Mouse (Mus musculus): ENCODE results near the gene Cct5. TPM values are rescaled to one million over a fixed set of nuclear protein-coding genes. Genes with fewer than 3 reads are reported as not detected.

The Cct5 gene
- polyA plus RNA-seq (2014; fragmentation: Illumina TruSeq; extraction: RNeasy Lipid Tissue Mini Kit (QIAGEN cat#74804); ENCODE audit: low replicate concordance) = 41.2 TPM

DNA sequence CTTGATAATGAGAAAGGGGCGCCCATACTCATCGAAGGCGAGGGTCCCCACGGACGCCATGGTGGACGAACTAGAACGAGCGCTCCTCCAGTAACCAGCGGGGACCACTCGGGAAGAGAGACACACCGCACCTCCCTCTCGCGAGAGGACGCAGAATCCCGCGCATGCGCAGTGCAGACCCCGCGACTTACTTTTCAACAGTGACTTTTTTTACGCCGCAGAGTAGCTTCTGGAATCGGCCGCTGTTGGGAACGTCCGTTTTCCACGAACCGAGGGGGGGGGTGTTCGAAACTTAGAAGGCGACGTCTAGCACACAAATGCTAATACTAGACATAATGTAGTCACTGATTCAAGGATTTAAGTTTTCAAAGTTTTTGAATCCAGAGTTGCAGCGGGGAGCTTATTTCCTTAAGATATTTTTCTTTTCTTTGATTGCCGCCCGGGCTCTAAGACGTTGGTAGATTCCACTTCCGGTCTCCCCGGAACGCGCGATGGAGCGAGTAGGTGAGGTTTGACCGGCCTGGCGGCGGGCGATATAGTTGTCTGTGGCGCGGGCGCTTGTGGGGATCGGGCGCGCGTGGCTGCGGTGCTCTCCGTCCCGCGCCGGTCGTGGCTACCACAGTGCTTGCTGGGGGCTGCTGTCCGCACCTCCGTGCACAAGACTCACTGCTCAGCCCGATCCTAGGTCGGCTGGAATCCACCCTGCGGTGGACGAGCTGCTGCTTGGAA, at the start of gene Cct5, which contains the start of gene Fam173b:
Gene Cct5, minus strand, starts transcription at position 159 of the 729 bp plus-strand sequence.
Gene Fam173b, plus strand, starts transcription at position 207 of the 729 bp plus-strand sequence.

GRCm38 (mm10) chr15:31565184-31565583, 36.4 kb downstream of the Cct5 start, which contains the start of gene Cmbl:
Cmbl (plus strand) TSS chr15:31565389.

Other genes starting within 250 kb of the Cct5 start
- gene Ankrd33b, start 234.1 kb downstream of the Cct5 start, polyA plus RNA-seq (2014; fragmentation: Illumina TruSeq; extraction: RNeasy Lipid Tissue Mini Kit (QIAGEN cat#74804); ENCODE audit: low replicate concordance) = 0.45 TPM
- gene Ropn1l, start 148.1 kb downstream of the Cct5 start, polyA plus RNA-seq (2014; fragmentation: Illumina TruSeq; extraction: RNeasy Lipid Tissue Mini Kit (QIAGEN cat#74804); ENCODE audit: low replicate concordance) = not detected
- gene March6, start 70.8 kb downstream of the Cct5 start, polyA plus RNA-seq (2014; fragmentation: Illumina TruSeq; extraction: RNeasy Lipid Tissue Mini Kit (QIAGEN cat#74804); ENCODE audit: low replicate concordance) = 194 TPM
- 182 TPM for gene Cmbl, start 36.4 kb downstream of the Cct5 start, polyA plus RNA-seq (2014; fragmentation: Illumina TruSeq; extraction: RNeasy Lipid Tissue Mini Kit (QIAGEN cat#74804); ENCODE audit: low replicate concordance)
- 3.4 TPM for gene Fam173b, start within 50 bp of the Cct5 start, polyA plus RNA-seq (2014; fragmentation: Illumina TruSeq; extraction: RNeasy Lipid Tissue Mini Kit (QIAGEN cat#74804); ENCODE audit: low replicate concordance)

Measured in small intestine, adult 10 weeks (tissue).